Mouse (Mus musculus): Measurements from ENCODE around the gene Golga7b. TPM values are rescaled to one million over a fixed set of nuclear protein-coding genes. Genes with fewer than 3 reads are reported as not detected.

The Golga7b gene
- polyA plus RNA-seq, 1 experiment = not detected

DNA sequence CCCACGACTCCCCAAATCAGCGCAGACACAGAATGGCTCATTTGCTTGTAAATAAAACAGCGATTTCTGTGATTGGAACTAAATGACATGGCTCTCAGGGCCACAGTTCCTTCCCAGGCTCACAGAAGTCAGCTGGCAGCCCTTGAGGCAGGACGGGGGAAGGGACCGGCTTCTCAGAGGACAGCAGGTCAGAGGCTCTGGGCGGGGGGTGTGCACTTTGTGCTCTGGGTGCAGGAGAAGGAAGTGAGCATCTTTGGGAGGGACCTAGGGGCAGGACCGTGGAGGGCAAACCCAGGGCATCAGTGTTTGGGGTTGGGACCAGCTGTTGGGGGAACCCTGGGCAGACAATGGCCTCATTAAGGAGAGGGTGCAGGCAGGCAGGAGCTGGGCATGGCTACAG is 37.9 kb upstream of the Golga7b start:
- Histone ChIP-seq H3K9ac (ENCODE audit: low read depth, poor library complexity, severe bottlenecking) (no peak overlapping the region), H3K9me3 (replicated peaks; ENCODE audit: control insufficient read depth, insufficient read depth, low read length, poor library complexity, severe bottlenecking) (peaks cover 6% of the 10 kb centered on the region), H3K36me3 (ENCODE audit: control insufficient read depth, insufficient read depth, low read length, poor library complexity, severe bottlenecking) (no peaks in the 10 kb centered on the region), H3K27ac (ENCODE audit: insufficient read depth, low read length) (no peak overlapping the region), H3K4me3 (ENCODE audit: low read depth, low read length) (no peak overlapping the region), H3K27me3 (ENCODE audit: control insufficient read depth, insufficient read depth, low read length, poor library complexity, severe bottlenecking) (no peaks in the 10 kb centered on the region), H3K4me1 (ENCODE audit: control insufficient read depth, insufficient read depth, low read length) (no peaks in the 10 kb centered on the region)
- TF ChIP-seq EP300 (IDR thresholded peaks at IDR 0.05; ENCODE audit: insufficient read depth, low read depth, low read length) = no peak
- TF ChIP-seq CTCF (IDR thresholded peaks at IDR 0.05; ENCODE audit: low read depth, low read length) = no peak
- no peak for TF ChIP-seq POLR2A (IDR thresholded peaks at IDR 0.05; ENCODE audit: insufficient read depth, low read length)

DNA sequence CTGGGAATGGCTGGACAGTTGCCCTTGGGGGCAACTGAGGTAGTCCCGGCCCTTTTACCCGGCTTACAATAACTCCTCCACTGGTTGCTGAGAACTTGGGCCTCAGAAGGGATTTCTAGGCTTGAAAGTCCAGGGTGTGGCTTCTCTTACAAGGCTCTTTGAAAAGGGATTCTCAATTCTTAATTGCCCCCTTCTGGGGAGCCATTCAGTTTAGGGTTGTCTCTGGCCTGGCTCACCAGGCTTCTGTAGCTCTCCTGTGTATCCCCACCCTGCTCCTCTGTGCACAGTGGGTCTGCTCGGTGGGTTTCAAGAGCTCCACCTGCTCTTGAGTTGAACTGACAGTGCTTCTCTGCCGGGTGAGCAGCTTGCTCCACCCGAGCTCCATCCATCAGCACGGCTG is 37.4 kb upstream of the Golga7b start:
- H3K4me1 ChIP-seq (ENCODE audit: control insufficient read depth, insufficient read depth, low read length) = no peaks in the 10 kb centered on the region
- H3K27me3 ChIP-seq (ENCODE audit: control insufficient read depth, insufficient read depth, low read length, poor library complexity, severe bottlenecking) = no peaks in the 10 kb centered on the region
- no peak overlapping the region for H3K9ac ChIP-seq (ENCODE audit: low read depth, poor library complexity, severe bottlenecking)
- H3K9me3 ChIP-seq (replicated peaks; ENCODE audit: control insufficient read depth, insufficient read depth, low read length, poor library complexity, severe bottlenecking) = peaks cover 6% of the 10 kb centered on the region
- no peak overlapping the region for H3K27ac ChIP-seq (ENCODE audit: insufficient read depth, low read length)
- no peak for TF ChIP-seq EP300 (IDR thresholded peaks at IDR 0.05; ENCODE audit: insufficient read depth, low read depth, low read length)
- no peak for TF ChIP-seq CTCF (IDR thresholded peaks at IDR 0.05; ENCODE audit: low read depth, low read length)
- TF ChIP-seq POLR2A (IDR thresholded peaks at IDR 0.05; ENCODE audit: insufficient read depth, low read length) = no peak
- H3K4me3 ChIP-seq (ENCODE audit: low read depth, low read length) = no peak overlapping the region
- H3K36me3 ChIP-seq (ENCODE audit: control insufficient read depth, insufficient read depth, low read length, poor library complexity, severe bottlenecking) = no peaks in the 10 kb centered on the region

DNA sequence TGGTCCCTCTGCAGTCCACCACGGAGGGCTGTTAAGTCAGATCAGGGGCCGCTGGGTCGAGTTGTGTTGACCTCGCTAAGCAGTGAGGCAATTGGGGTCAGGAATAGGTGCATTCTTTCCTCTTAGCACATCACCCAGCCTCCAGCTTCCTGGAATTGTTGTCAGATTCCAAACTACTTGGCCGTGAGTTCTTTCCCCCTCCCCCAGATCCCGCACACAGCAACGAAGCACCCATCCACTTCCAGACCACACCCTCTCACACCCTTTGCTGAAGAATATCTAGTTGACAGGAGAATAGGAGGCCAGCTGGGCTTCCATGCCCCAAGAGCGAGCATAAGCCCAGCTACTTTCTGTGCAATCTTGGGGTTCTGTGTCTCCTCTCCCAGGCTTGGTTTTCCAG is 35.4 kb upstream of the Golga7b start:
- Histone ChIP-seq H3K36me3 (ENCODE audit: control insufficient read depth, insufficient read depth, low read length, poor library complexity, severe bottlenecking) (no peaks in the 10 kb centered on the region), H3K27me3 (ENCODE audit: control insufficient read depth, insufficient read depth, low read length, poor library complexity, severe bottlenecking) (no peaks in the 10 kb centered on the region), H3K9ac (ENCODE audit: low read depth, poor library complexity, severe bottlenecking) (no peak overlapping the region), H3K9me3 (replicated peaks; ENCODE audit: control insufficient read depth, insufficient read depth, low read length, poor library complexity, severe bottlenecking) (peaks cover 6% of the 10 kb centered on the region), H3K27ac (ENCODE audit: insufficient read depth, low read length) (no peak overlapping the region), H3K4me1 (ENCODE audit: control insufficient read depth, insufficient read depth, low read length) (no peaks in the 10 kb centered on the region), H3K4me3 (ENCODE audit: low read depth, low read length) (no peak overlapping the region)
- TF ChIP-seq CTCF (IDR thresholded peaks at IDR 0.05; ENCODE audit: low read depth, low read length) (no peak), EP300 (IDR thresholded peaks at IDR 0.05; ENCODE audit: insufficient read depth, low read depth, low read length) (no peak), POLR2A (IDR thresholded peaks at IDR 0.05; ENCODE audit: insufficient read depth, low read length) (no peak)

GRCm38 (mm10) chr19:42214601-42215000 is 32.8 kb upstream of the Golga7b start:
- Histone ChIP-seq H3K27ac (ENCODE audit: insufficient read depth, low read length) (no peak overlapping the region), H3K9me3 (replicated peaks; ENCODE audit: control insufficient read depth, insufficient read depth, low read length, poor library complexity, severe bottlenecking) (no peaks in the 10 kb centered on the region), H3K4me1 (ENCODE audit: control insufficient read depth, insufficient read depth, low read length) (no peaks in the 10 kb centered on the region), H3K36me3 (ENCODE audit: control insufficient read depth, insufficient read depth, low read length, poor library complexity, severe bottlenecking) (no peaks in the 10 kb centered on the region), H3K27me3 (ENCODE audit: control insufficient read depth, insufficient read depth, low read length, poor library complexity, severe bottlenecking) (no peaks in the 10 kb centered on the region), H3K4me3 (ENCODE audit: low read depth, low read length) (no peak overlapping the region), H3K9ac (ENCODE audit: low read depth, poor library complexity, severe bottlenecking) (no peak overlapping the region)
- no peak for TF ChIP-seq POLR2A (IDR thresholded peaks at IDR 0.05; ENCODE audit: insufficient read depth, low read length)
- no peak for TF ChIP-seq CTCF (IDR thresholded peaks at IDR 0.05; ENCODE audit: low read depth, low read length)
- TF ChIP-seq EP300 (IDR thresholded peaks at IDR 0.05; ENCODE audit: insufficient read depth, low read depth, low read length) = no peak

DNA sequence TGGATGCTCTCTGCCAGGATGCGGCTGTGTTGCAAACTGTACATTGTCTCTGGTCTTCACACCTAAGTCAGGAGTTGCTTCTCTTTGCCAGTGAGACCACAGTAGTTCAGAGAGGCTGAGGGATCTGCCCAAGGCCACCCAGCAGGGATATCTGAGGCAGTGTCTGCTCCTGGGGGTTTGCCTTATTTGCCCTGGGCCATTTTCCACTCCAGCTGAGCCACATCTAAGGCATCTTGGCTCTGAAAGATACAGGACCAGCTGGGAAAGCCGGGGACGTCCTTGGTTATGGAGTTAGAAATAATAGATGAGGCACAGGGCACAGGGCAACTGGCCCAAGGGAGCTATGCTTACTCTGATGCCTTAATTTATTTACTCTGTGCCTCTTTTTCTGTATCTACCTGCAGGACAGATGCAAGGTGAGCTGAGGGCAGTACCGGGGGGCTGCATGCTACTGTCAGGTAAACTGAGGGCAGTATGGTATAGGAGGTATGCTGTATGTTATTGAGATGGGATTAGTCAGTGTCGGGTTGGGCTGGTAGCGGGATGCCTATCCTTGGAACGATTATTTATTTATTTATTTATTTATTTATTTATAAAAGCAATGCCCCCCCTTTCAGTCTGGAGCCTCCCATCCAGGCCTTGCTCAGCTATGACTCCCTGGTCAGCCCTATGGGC is 30.5 kb upstream of the Golga7b start:
- no peak overlapping the region for H3K9ac ChIP-seq (ENCODE audit: low read depth, poor library complexity, severe bottlenecking)
- no peaks in the 10 kb centered on the region for H3K9me3 ChIP-seq (replicated peaks; ENCODE audit: control insufficient read depth, insufficient read depth, low read length, poor library complexity, severe bottlenecking)
- no peaks in the 10 kb centered on the region for H3K36me3 ChIP-seq (ENCODE audit: control insufficient read depth, insufficient read depth, low read length, poor library complexity, severe bottlenecking)
- TF ChIP-seq CTCF (IDR thresholded peaks at IDR 0.05; ENCODE audit: low read depth, low read length) (no peak), POLR2A (IDR thresholded peaks at IDR 0.05; ENCODE audit: insufficient read depth, low read length) (no peak), EP300 (IDR thresholded peaks at IDR 0.05; ENCODE audit: insufficient read depth, low read depth, low read length) (no peak)
- H3K27ac ChIP-seq (ENCODE audit: insufficient read depth, low read length) = no peak overlapping the region
- H3K4me1 ChIP-seq (ENCODE audit: control insufficient read depth, insufficient read depth, low read length) = no peaks in the 10 kb centered on the region
- no peak overlapping the region for H3K4me3 ChIP-seq (ENCODE audit: low read depth, low read length)
- no peaks in the 10 kb centered on the region for H3K27me3 ChIP-seq (ENCODE audit: control insufficient read depth, insufficient read depth, low read length, poor library complexity, severe bottlenecking)

GRCm38 (mm10) chr19:42217374-42217763 is 30.0 kb upstream of the Golga7b start:
- no peaks in the 10 kb centered on the region for H3K27me3 ChIP-seq (ENCODE audit: control insufficient read depth, insufficient read depth, low read length, poor library complexity, severe bottlenecking)
- H3K36me3 ChIP-seq (ENCODE audit: control insufficient read depth, insufficient read depth, low read length, poor library complexity, severe bottlenecking) = no peaks in the 10 kb centered on the region
- no peak for TF ChIP-seq POLR2A (IDR thresholded peaks at IDR 0.05; ENCODE audit: insufficient read depth, low read length)
- no peak for TF ChIP-seq EP300 (IDR thresholded peaks at IDR 0.05; ENCODE audit: insufficient read depth, low read depth, low read length)
- TF ChIP-seq CTCF (IDR thresholded peaks at IDR 0.05; ENCODE audit: low read depth, low read length) = peak; percentile 78
- H3K9me3 ChIP-seq (replicated peaks; ENCODE audit: control insufficient read depth, insufficient read depth, low read length, poor library complexity, severe bottlenecking) = no peaks in the 10 kb centered on the region
- H3K9ac ChIP-seq (ENCODE audit: low read depth, poor library complexity, severe bottlenecking) = no peak overlapping the region
- no peaks in the 10 kb centered on the region for H3K4me1 ChIP-seq (ENCODE audit: control insufficient read depth, insufficient read depth, low read length)
- H3K27ac ChIP-seq (ENCODE audit: insufficient read depth, low read length) = no peak overlapping the region
- no peak overlapping the region for H3K4me3 ChIP-seq (ENCODE audit: low read depth, low read length)
